Mouse (Mus musculus): ENCODE data around the gene Lgr4. TPM values are rescaled to one million over a fixed set of nuclear protein-coding genes. Genes with fewer than 3 reads are reported as not detected.

Lgr4 gene
- total and polyA plus RNA-seq, 3 experiments = 4.3 to 4.5 TPM; not detected in 1

DNA sequence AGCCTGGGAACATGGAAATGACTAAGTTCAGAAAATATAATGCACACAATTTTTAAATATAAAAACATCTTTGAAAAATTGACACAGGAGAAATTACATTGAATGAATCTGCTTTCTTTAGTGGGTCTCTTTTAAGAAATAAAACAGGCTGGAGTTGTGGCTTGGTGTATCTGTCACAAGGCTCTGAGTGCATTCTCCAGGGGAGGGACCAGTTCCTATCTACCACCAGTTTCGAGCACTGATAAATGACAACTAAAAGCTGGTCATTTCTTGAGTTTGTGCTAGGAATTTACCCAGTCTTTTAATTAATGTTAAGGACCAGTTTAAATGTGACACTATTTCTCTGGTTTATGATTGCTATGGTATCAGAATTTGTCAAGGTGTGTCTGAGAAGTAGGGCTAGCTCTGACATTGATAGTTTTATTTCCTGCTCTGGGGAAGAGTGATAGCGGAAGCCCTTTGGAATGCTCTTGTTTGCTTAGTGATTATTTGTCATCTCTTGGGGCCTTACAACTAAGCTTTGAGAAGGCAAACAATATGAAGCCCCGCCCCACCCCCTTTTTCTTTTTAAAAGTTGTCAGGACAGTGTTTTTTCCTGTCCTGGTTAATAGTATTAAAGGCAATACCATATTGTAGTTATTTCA is 88.3 kb downstream of the Lgr4 start:
- H3K9me3 ChIP-seq (replicated peaks; ENCODE audit: insufficient read depth, low read length) = no peaks in the 10 kb centered on the region
- H3K9ac ChIP-seq (ENCODE audit: control insufficient read depth, low read depth, low read length, poor library complexity, severe bottlenecking) = no peak overlapping the region
- no peaks in the 10 kb centered on the region for H3K27me3 ChIP-seq (ENCODE audit: control insufficient read depth in 1 of 2, insufficient read depth in 2 of 2, low read length in 2 of 2)
- H3K27ac ChIP-seq (ENCODE audit: control insufficient read depth, low read depth, low read length) = no peak overlapping the region
- H3K4me3 ChIP-seq (ENCODE audit: control insufficient read depth in 1 of 2, insufficient read depth in 1 of 2, low read depth in 2 of 2, low read length in 2 of 2) = no peak overlapping the region
- DNase-seq (ENCODE audit: low read depth, low spot score) = no peak
- TF ChIP-seq MYB (IDR thresholded peaks at IDR 0.05; ENCODE audit: low read depth, low read length) = no peak
- TF ChIP-seq JUND (IDR thresholded peaks at IDR 0.05; ENCODE audit: low read depth, low read length) = no peak
- no peak for TF ChIP-seq TCF12 (IDR thresholded peaks at IDR 0.05; ENCODE audit: low read depth, low read length)
- no peak for TF ChIP-seq POLR2AphosphoS2 (IDR thresholded peaks at IDR 0.05; ENCODE audit: low read length)
- no peak for TF ChIP-seq ELF1 (IDR thresholded peaks at IDR 0.05; ENCODE audit: low read depth, low read length)
- peaks cover 0 to 33% of the 10 kb centered on the region in 2 experiments; a peak in 2 of 4 replicates for H3K36me3 ChIP-seq (ENCODE audit: control insufficient read depth in 1 of 2, insufficient read depth in 2 of 2, low read length in 2 of 2)
- peaks cover 12 to 18% of the 10 kb centered on the region in 2 experiments for H3K4me1 ChIP-seq (ENCODE audit: control insufficient read depth in 1 of 2, insufficient read depth in 2 of 2, low read length in 2 of 2)
- no peaks in the 10 kb centered on the region for H3K79me2 ChIP-seq (ENCODE audit: control insufficient read depth, insufficient read depth, low read length, poor library complexity)

DNA sequence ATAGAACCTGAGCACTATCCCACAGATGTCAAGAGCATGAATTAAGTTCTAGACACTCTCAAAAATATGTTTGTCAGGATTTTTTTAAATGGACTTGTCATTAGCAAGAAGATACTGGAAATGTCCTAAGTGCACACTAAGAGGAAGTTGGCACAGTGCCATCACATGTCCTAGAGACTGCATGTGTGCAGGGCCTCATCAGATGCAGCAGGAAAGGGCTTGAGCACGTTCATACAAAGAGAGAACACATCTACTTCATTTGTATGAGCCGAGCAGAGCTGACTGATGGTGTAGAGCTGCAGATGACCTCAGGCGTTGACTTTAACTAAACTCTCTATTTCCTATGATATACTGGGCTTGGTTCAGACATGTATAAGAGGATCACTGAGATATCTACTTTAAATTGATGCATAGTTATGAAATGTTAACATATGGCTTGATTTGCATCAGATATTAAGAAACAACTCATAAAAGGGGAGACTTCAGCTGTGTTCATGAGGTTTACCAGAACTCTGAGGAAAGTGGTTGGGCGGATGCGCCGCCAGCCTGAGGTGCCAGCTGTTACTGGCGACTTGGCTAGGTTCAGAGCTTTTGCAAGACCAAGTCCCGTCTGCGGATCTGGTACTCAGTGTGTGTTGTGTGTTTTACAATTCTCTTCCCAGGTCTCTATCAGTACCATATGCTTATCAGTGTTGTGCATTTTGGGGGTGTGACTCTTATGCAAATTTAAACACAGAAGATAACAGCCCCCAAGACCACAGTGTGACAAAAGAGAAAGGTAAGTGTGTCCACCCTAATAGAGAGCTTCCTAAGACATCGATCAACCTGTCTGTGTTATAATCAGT is 90.2 kb downstream of the Lgr4 start:
- Histone ChIP-seq H3K4me1 (ENCODE audit: control insufficient read depth in 1 of 2, insufficient read depth in 2 of 2, low read length in 2 of 2) (peaks cover 12 to 18% of the 10 kb centered on the region in 2 experiments), H3K79me2 (ENCODE audit: control insufficient read depth, insufficient read depth, low read length, poor library complexity) (no peaks in the 10 kb centered on the region), H3K27ac (ENCODE audit: control insufficient read depth, low read depth, low read length) (no peak overlapping the region), H3K27me3 (ENCODE audit: control insufficient read depth in 1 of 2, insufficient read depth in 2 of 2, low read length in 2 of 2) (no peaks in the 10 kb centered on the region), H3K4me3 (ENCODE audit: control insufficient read depth in 1 of 2, insufficient read depth in 1 of 2, low read depth in 2 of 2, low read length in 2 of 2) (no peak overlapping the region), H3K9ac (ENCODE audit: control insufficient read depth, low read depth, low read length, poor library complexity, severe bottlenecking) (no peak overlapping the region), H3K9me3 (replicated peaks; ENCODE audit: insufficient read depth, low read length) (no peaks in the 10 kb centered on the region), H3K36me3 (ENCODE audit: control insufficient read depth in 1 of 2, insufficient read depth in 2 of 2, low read length in 2 of 2) (peaks cover 0 to 33% of the 10 kb centered on the region in 2 experiments; a peak in 2 of 4 replicates)
- peak; percentile 56 for DNase-seq (ENCODE audit: low read depth, low spot score)
- TF ChIP-seq RAD21 (IDR thresholded peaks at IDR 0.05; ENCODE audit: low read depth, low read length) (no peak), ZKSCAN1 (IDR thresholded peaks at IDR 0.05; ENCODE audit: low read depth, low read length) (no peak), ETS1 (IDR thresholded peaks at IDR 0.05; ENCODE audit: low read depth, low read length) (0 out of 2 replicates have a peak, but pooled peaks have one; percentile 31), GATA1 (IDR thresholded peaks at IDR 0.05; ENCODE audit: low read depth, low read length) (peak; percentile 68), SIN3A (IDR thresholded peaks at IDR 0.05; ENCODE audit: low read length) (no peak), TCF12 (IDR thresholded peaks at IDR 0.05; ENCODE audit: low read depth, low read length) (peak; percentile 62), SMC3 (IDR thresholded peaks at IDR 0.05; ENCODE audit: low read depth, low read length) (no peak), POLR2AphosphoS5 (IDR thresholded peaks at IDR 0.05; ENCODE audit: borderline replicate concordance, low read depth, low read length) (no peak), TAL1 (IDR thresholded peaks at IDR 0.05; ENCODE audit: low read length) (no peak), MAFK (IDR thresholded peaks at IDR 0.05; ENCODE audit: borderline replicate concordance, low read depth, low read length) (no peak), EP300 (IDR thresholded peaks at IDR 0.05; ENCODE audit: low read depth in 1 of 2, low read length in 2 of 2) (peak; percentile 40 to 63; a peak in 2 of 4 replicates), MAZ (IDR thresholded peaks at IDR 0.05; ENCODE audit: low read depth, low read length) (no peak)

Data from MEL (cell line).